Mouse (Mus musculus) testis, adult 2 months (tissue): ENCODE measurements around the gene Creb5.

Experiments
- CTCF ChIP-seq: fragments of 200-500 bp; IDR thresholded peaks from 2 replicates; pipeline ENCODE4 v1.5.1; 2012; ENCODE audit warnings: low read depth, mild to moderate bottlenecking, inconsistent platforms, low read length, moderate library complexity; ENCODE audit not compliant: control insufficient read depth, insufficient read depth, insufficient replicate concordance
- POLR2A ChIP-seq: fragments of 200-500 bp; IDR thresholded peaks from 2 replicates; pipeline ENCODE4 v1.6.1; 2012; ENCODE audit warnings: low read depth, mild to moderate bottlenecking, inconsistent platforms, low read length, moderate library complexity; ENCODE audit not compliant: control insufficient read depth

DNA sequence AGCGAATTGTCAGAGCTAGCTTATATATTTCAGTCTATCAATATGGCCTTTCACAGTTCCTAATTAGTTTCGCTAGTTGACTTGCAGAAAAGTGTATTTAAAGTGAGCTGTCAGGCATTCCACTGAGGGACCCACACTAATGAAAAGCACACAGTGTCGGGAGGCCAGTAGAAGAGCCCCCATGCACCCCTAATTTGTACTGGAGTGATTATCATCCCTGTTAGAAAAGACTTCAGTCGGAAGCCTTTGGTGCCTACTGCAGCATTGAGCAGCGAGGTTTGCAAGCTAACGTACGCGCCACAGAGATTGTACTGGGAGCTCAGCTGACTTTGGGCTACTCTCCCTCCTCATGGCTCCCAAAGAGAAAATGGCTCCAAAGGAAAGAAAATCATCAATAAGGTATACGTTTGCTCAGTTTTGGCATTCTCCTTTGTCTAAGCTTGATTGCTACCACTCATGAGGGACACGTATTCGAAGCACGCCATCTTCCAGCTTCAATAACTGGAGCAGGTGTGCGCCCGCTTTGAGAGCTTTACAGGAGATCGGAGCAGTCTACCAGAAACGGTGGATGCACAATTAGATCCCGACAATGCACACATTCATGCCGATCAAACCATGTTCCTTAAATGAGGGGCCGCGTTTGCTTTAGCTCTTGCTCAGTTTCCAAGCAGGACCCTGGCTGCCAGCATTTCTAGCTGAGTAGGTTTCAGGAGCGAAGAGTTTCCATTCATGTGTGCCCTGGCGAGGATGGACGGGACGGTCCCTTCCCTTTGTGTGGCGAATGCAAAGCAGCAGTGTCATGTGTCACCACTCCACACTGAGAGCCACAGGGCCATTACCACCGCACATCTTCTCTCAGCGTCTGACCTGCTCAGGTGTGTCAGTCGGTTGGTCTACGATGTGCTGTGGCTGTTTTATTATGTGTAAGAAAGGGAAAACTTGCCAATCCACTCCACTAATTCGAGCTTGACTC lies 354.8 kb downstream of the Creb5 start:
- TF ChIP-seq CTCF (no peak), POLR2A (no peak)
